Mouse (Mus musculus) forebrain, embryonic 16.5 days (tissue): Measurements from ENCODE around the gene Tgm7. TPM values are rescaled to one million over a fixed set of nuclear protein-coding genes. Genes with fewer than 3 reads are reported as not detected.
"Not testable (repeated sequence)": the region's sequence is repeated elsewhere in the genome, so short reads cannot be mapped to it uniquely, and the experiment has no call there.

Source experiments
- ATAC-seq: fragments of 200-750 bp; cut with Nextera tagmentation; 2 replicates; pipeline ENCODE4 v1.8.0; 2017; ENCODE audit warnings: mild to moderate bottlenecking, moderate library complexity
- H3K27ac ChIP-seq: fragments of 300-500 bp; sonication (generic); 2 replicates; pipeline ENCODE4 v1.5.1; 2014; ENCODE audit warnings: low read length, control low read depth
- H3K27me3 ChIP-seq: fragments of 300-500 bp; sonication (generic); replicated peaks from 2 replicates; pipeline ENCODE4 v1.6.1; 2014; ENCODE audit warnings: low read length; ENCODE audit not compliant: control insufficient read depth, insufficient read depth
- H3K36me3 ChIP-seq: fragments of 300-500 bp; sonication (generic); 2 replicates; pipeline ENCODE4 v1.6.1; 2014; ENCODE audit not compliant: control insufficient read depth, insufficient read depth
- H3K4me1 ChIP-seq: fragments of 300-500 bp; sonication (generic); replicated peaks from 2 replicates; pipeline ENCODE4 v1.6.1; 2014; ENCODE audit warnings: low read length; ENCODE audit not compliant: control insufficient read depth, insufficient read depth
- H3K4me2 ChIP-seq: fragments of 300-500 bp; sonication (generic); 2 replicates; pipeline ENCODE4 v1.6.1; 2014; ENCODE audit warnings: mild to moderate bottlenecking, low read length, control low read depth
- H3K4me3 ChIP-seq: fragments of 300-500 bp; sonication (generic); replicated peaks from 2 replicates; pipeline ENCODE4 v1.5.1; 2014; ENCODE audit warnings: mild to moderate bottlenecking, low read length, control low read depth
- H3K9ac ChIP-seq: fragments of 300-500 bp; sonication (generic); replicated peaks from 2 replicates; pipeline ENCODE4 v1.6.1; 2014; ENCODE audit warnings: low read depth, low read length, control low read depth
- H3K9me3 ChIP-seq: fragments of 300-500 bp; sonication (generic); 2 replicates; pipeline ENCODE4 v1.6.1; 2016; ENCODE audit warnings: low read length; ENCODE audit not compliant: control insufficient read depth
- WGBS: fragments of 180-500 bp; shearing (Covaris S2); extraction: QIAGEN DNeasy Blood & Tissue Kit; methylation state at CpG from one replicate; pipeline ENCODE4 v1.1.7; 2014; 5-methylcytosine and 5-hydroxymethylcytosine counted together
- polyA plus RNA-seq: library from polyadenylated mRNA; unstranded; fragments of >200 nt; fragmentation: Nextera tagmentation; extraction: Ambion mirVana; gene quantifications from 2 replicates; pipeline ENCODE4 v1.2.1, GENCODE M21; 2015

Tgm7 gene
- polyA plus RNA-seq, 1 experiment from 2014 or later, result not detected

GRCm38 (mm10) chr2:121132822-121133221 lies 23.2 kb upstream of the Tgm7 start:
- Histone ChIP-seq H3K36me3 (no peaks in the 10 kb centered on the region), H3K4me2 (no peak overlapping the region), H3K9ac (no peak overlapping the region), H3K9me3 (no peaks in the 10 kb centered on the region), H3K4me3 (no peak overlapping the region), H3K27me3 (no peaks in the 10 kb centered on the region), H3K4me1 (peaks cover 4% of the 10 kb centered on the region), H3K27ac (no peak overlapping the region)
- WGBS, result 66% methylated on average over 1 of the region's 1 CpGs
- ATAC-seq, result no peak

GRCm38 (mm10) chr2:121128865-121129620 lies 19.4 kb upstream of the Tgm7 start:
- Histone ChIP-seq H3K9me3 (no peaks in the 10 kb centered on the region), H3K4me3 (no peak overlapping the region), H3K36me3 (no peaks in the 10 kb centered on the region), H3K4me1 (no peaks in the 10 kb centered on the region), H3K9ac (no peak overlapping the region), H3K27ac (no peak overlapping the region), H3K4me2 (no peak overlapping the region), H3K27me3 (no peaks in the 10 kb centered on the region)
- ATAC-seq, result no peak
- 69% methylated on average over 9 of the region's 9 CpGs for WGBS

- no peaks in the 10 kb centered on the region for H3K9me3 ChIP-seq
- ATAC-seq, result no peak
- no peak overlapping the region for H3K27ac ChIP-seq
- H3K36me3 ChIP-seq, result no peaks in the 10 kb centered on the region
- 93% methylated on average over 1 of the region's 1 CpGs for WGBS
- H3K4me1 ChIP-seq, result no peaks in the 10 kb centered on the region
- H3K27me3 ChIP-seq, result no peaks in the 10 kb centered on the region
- H3K4me2 ChIP-seq, result no peak overlapping the region
- no peak overlapping the region for H3K4me3 ChIP-seq
- H3K9ac ChIP-seq, result no peak overlapping the region
Measured at GRCm38 (mm10) chr2:121127536-121127935, 17.9 kb upstream of the Tgm7 start.

GRCm38 (mm10) chr2:121126302-121126701 lies 16.7 kb upstream of the Tgm7 start:
- not testable (repeated sequence) for H3K36me3 ChIP-seq, H3K4me2 ChIP-seq, ATAC-seq, H3K27ac ChIP-seq, H3K27me3 ChIP-seq, H3K4me3 ChIP-seq, H3K4me1 ChIP-seq, H3K9ac ChIP-seq, H3K9me3 ChIP-seq
- 92% methylated on average over 5 of the region's 5 CpGs for WGBS

GRCm38 (mm10) chr2:121119260-121119659 lies 9.7 kb upstream of the Tgm7 start:
- Histone ChIP-seq H3K9me3 (no peaks in the 10 kb centered on the region), H3K36me3 (no peaks in the 10 kb centered on the region), H3K4me1 (no peaks in the 10 kb centered on the region), H3K27me3 (no peaks in the 10 kb centered on the region), H3K4me3 (no peak overlapping the region), H3K27ac (no peak overlapping the region), H3K9ac (no peak overlapping the region), H3K4me2 (no peak overlapping the region)
- WGBS, result 90% methylated on average over 3 of the region's 3 CpGs
- no peak for ATAC-seq

GRCm38 (mm10) chr2:121115418-121115817 lies 5.8 kb upstream of the Tgm7 start:
- no peak for ATAC-seq
- Histone ChIP-seq H3K4me3 (no peak overlapping the region), H3K4me2 (no peak overlapping the region), H3K9ac (no peak overlapping the region), H3K27me3 (no peaks in the 10 kb centered on the region), H3K27ac (no peak overlapping the region), H3K4me1 (no peaks in the 10 kb centered on the region), H3K9me3 (no peaks in the 10 kb centered on the region), H3K36me3 (no peaks in the 10 kb centered on the region)
- WGBS, result 86% methylated on average over 2 of the region's 2 CpGs

GRCm38 (mm10) chr2:121105940-121106339 lies 3.7 kb downstream of the Tgm7 start:
- ATAC-seq, result no peak
- H3K4me3 ChIP-seq, result no peak overlapping the region
- H3K9me3 ChIP-seq, result no peaks in the 10 kb centered on the region
- H3K36me3 ChIP-seq, result no peaks in the 10 kb centered on the region
- H3K9ac ChIP-seq, result no peak overlapping the region
- H3K4me2 ChIP-seq, result no peak overlapping the region
- no peaks in the 10 kb centered on the region for H3K4me1 ChIP-seq
- H3K27ac ChIP-seq, result no peak overlapping the region
- H3K27me3 ChIP-seq, result no peaks in the 10 kb centered on the region

GRCm38 (mm10) chr2:121102051-121102450 lies 7.5 kb downstream of the Tgm7 start:
- H3K27ac ChIP-seq, result no peak overlapping the region
- H3K9ac ChIP-seq, result no peak overlapping the region
- peak; percentile 63 for ATAC-seq
- H3K4me1 ChIP-seq, result no peaks in the 10 kb centered on the region
- no peak overlapping the region for H3K4me3 ChIP-seq
- 26% methylated on average over 9 of the region's 9 CpGs for WGBS
- H3K9me3 ChIP-seq, result no peaks in the 10 kb centered on the region
- H3K4me2 ChIP-seq, result no peak overlapping the region
- no peaks in the 10 kb centered on the region for H3K36me3 ChIP-seq
- H3K27me3 ChIP-seq, result no peaks in the 10 kb centered on the region

GRCm38 (mm10) chr2:121089751-121090150 lies 19.8 kb downstream of the Tgm7 start:
- no peaks in the 10 kb centered on the region for H3K36me3 ChIP-seq
- WGBS, result 76% methylated on average over 4 of the region's 4 CpGs
- H3K9me3 ChIP-seq, result no peaks in the 10 kb centered on the region
- H3K9ac ChIP-seq, result no peak overlapping the region
- no peaks in the 10 kb centered on the region for H3K27me3 ChIP-seq
- no peaks in the 10 kb centered on the region for H3K4me1 ChIP-seq
- ATAC-seq, result no peak
- H3K27ac ChIP-seq, result no peak overlapping the region
- H3K4me2 ChIP-seq, result no peak overlapping the region
- H3K4me3 ChIP-seq, result no peak overlapping the region

GRCm38 (mm10) chr2:121088507-121088906 lies 21.1 kb downstream of the Tgm7 start:
- WGBS, result 91% methylated on average over 3 of the region's 3 CpGs

More at GRCm38 (mm10) chr2:121088507-121088906, 21.1 kb downstream of the Tgm7 start:
- Histone ChIP-seq H3K4me3 (no peak overlapping the region), H3K27me3 (no peaks in the 10 kb centered on the region), H3K9ac (no peak overlapping the region), H3K27ac (no peak overlapping the region), H3K36me3 (no peaks in the 10 kb centered on the region), H3K4me1 (no peaks in the 10 kb centered on the region), H3K9me3 (no peaks in the 10 kb centered on the region), H3K4me2 (no peak overlapping the region)
- no peak for ATAC-seq
